Mouse (Mus musculus): ENCODE measurements at regions not wholly inside any gene's neighbourhood (a gene's known extent, or its start where the extent isn't known, plus 50 kb on each side); places are given as distances from the start of the nearest gene placed in this dataset.

- no peak for ATAC-seq (replicated peaks; ENCODE audit: low read depth, poor library complexity, severe bottlenecking)
Observed at GRCm38 (mm10) chr12:43852246-43852645, 357.9 kb downstream of the Dnajb9 start.

GRCm38 (mm10) chr12:43851264-43852009 is 358.7 kb downstream of the Dnajb9 start:
- ATAC-seq (replicated peaks; ENCODE audit: low read depth, poor library complexity, severe bottlenecking), result no peak

- no peak for ATAC-seq (replicated peaks; ENCODE audit: low read depth, poor library complexity, severe bottlenecking)
Observed at GRCm38 (mm10) chr12:43843907-43844537, 366.1 kb downstream of the Dnajb9 start.

- ATAC-seq (replicated peaks; ENCODE audit: low read depth, poor library complexity, severe bottlenecking), result no peak
Observed at GRCm38 (mm10) chr12:43831976-43832375, 378.1 kb downstream of the Dnajb9 start.

- no peak for ATAC-seq (replicated peaks; ENCODE audit: low read depth, poor library complexity, severe bottlenecking)
Observed at GRCm38 (mm10) chr12:43828641-43829040, 381.5 kb downstream of the Dnajb9 start.

- ATAC-seq (replicated peaks; ENCODE audit: low read depth, poor library complexity, severe bottlenecking), result no peak
Observed at GRCm38 (mm10) chr12:43827901-43828300, 382.2 kb downstream of the Dnajb9 start.

- ATAC-seq (replicated peaks; ENCODE audit: low read depth, poor library complexity, severe bottlenecking), result no peak
Observed at GRCm38 (mm10) chr12:43827296-43827695, 382.8 kb downstream of the Dnajb9 start.

- no peak for ATAC-seq (replicated peaks; ENCODE audit: low read depth, poor library complexity, severe bottlenecking)
Observed at GRCm38 (mm10) chr12:43813559-43813958, 396.6 kb downstream of the Dnajb9 start.

- ATAC-seq (replicated peaks; ENCODE audit: low read depth, poor library complexity, severe bottlenecking), result no peak
Observed at GRCm38 (mm10) chr12:43772766-43773165, 437.4 kb downstream of the Dnajb9 start.

- no peak for ATAC-seq (replicated peaks; ENCODE audit: low read depth, poor library complexity, severe bottlenecking)
Observed at GRCm38 (mm10) chr12:43762151-43762550, 448.0 kb downstream of the Dnajb9 start.

All from common myeloid progenitor, adult 5-6 weeks (primary cell).